Mouse (Mus musculus) ovary, postnatal 10 days (tissue): ENCODE measurements around the gene Ptpn23.
"Not testable (repeated sequence)": the region's sequence is repeated elsewhere in the genome, so short reads cannot be mapped to it uniquely, and the experiment has no call there.

Experiments
- DNase-seq: peaks from one replicate; pipeline ENCODE4 v3.0.0; 2022; ENCODE audit warnings: low spot score

Gene Ptpn23

GRCm38 (mm10) chr9:110381292-110381691 is 26.7 kb downstream of the Ptpn23 start:
- DNase-seq, result no peak

- no peak for DNase-seq
Measured at GRCm38 (mm10) chr9:110380662-110381061, 27.4 kb downstream of the Ptpn23 start.

DNA sequence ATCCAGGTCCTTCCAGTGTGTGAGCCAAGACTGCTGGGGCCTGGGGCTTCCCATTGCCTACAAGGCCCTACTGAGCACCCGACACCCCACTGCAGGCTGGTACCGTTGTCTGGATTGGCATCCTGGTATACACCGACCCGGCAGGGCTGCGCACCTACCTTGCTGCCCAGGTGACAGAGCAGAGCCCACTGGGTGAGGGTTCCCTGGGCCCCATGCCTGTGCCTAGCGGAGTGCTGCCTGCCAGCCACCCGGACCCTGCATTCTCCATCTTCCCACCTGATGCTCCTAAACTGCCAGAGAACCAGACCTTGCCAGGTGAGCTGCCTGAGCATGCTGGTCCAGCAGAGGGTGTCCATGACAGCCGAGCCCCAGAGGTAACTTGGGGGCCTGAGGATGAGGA is 28.7 kb downstream of the Ptpn23 start:
- no peak for DNase-seq

- DNase-seq, result not testable (repeated sequence)
Measured at GRCm38 (mm10) chr9:110377655-110378054, 30.4 kb downstream of the Ptpn23 start.

DNA sequence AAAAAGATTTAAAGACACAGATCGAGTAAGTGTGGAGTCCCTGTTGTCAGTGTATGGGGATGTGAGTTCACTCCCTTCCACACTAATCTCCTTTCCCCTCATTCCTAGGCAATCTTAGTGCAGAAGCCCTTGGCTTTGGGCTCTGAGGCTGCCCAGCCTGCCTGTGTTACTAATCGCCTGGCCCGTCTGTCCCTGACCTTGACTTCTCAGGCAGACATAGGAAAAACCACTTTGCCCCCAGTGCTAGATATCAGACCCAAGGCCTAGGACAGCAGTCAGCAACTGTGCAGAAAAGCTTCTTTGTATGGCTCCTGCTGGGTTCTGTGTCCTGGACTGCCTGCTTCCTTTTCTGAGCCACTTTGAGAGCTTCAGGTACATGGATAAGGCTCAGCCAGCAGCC is 32.3 kb downstream of the Ptpn23 start:
- DNase-seq, result no peak

DNA sequence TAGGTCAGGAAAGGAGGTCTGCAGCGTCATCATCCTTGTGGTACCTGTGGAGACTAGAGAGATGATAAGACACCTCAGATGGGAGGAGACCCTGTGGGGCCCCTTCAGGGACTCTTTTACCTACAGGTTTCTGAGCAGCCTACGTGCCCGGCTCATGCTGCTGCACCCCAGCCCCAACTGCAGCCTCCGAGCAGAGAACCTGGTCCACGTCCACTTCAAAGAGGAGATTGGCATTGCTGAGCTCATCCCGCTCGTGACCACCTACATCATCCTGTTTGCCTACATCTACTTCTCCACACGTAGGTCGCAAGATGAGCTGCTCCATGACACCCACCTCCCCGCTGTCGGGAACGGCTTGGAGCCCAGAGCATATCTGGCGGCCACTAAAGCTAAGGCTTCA is 34.1 kb downstream of the Ptpn23 start:
- DNase-seq, result no peak

GRCm38 (mm10) chr9:110369860-110370259 is 38.2 kb downstream of the Ptpn23 start:
- DNase-seq, result no peak

GRCm38 (mm10) chr9:110366746-110367145 is 41.3 kb downstream of the Ptpn23 start:
- no peak for DNase-seq

DNA sequence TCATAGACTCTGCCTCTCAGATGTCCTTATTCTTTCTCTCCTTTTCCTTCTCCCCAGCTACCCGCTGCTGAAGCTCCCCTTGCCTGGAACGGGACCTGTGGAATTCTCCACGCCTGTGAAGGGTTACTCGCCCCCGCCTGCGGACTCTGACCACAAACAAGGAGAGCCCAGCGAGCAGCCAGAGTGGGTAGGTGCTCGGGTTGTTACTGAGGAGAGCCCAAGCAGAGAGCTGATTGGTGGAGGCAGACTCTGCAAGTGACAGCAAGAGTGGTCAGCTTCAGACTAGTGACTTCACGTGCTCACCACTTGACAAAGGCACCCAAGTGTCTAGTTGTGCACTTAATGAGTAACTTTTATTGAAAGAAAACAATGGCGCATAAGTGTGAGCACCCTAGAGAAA is 45.7 kb downstream of the Ptpn23 start:
- no peak for DNase-seq

- DNase-seq, result no peak
Measured at GRCm38 (mm10) chr9:110361299-110361698, 46.7 kb downstream of the Ptpn23 start.

- no peak for DNase-seq
Measured at GRCm38 (mm10) chr9:110358341-110358740, 49.7 kb downstream of the Ptpn23 start.

DNA sequence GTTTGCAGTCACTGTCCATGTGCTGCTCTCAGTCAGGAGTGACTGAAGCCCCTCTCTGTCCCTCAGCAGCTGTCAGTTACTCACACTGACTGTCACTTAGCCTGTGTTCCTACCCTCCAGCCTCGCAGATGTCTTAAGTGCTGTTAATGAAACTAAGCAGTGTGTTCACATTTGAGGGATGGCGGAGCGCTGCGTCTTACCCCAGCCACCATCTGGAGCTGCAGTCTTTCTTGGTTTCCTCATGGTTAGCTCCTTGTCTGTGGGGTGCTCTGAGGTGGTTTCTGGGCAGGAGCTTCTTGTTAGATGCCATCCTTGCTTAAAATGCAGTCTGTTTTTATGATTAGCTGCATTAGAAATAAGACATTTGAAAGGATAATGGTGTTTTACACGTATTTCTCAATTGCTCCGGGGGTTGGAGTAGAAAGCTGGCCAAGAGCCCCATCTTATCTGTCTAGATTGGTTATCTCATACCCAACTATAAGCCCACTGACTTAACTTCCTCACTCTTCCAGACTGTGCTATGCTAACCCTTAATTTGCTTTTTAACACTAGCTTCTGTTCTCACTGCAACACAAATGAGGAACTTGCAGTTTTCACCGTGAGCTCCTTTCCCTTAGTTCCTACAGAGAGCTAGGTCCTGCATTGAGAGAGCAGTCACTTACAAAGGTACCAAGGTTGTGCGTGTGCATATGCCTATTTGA is 55.9 kb downstream of the Ptpn23 start:
- DNase-seq, result no peak

- DNase-seq, result no peak
Measured at GRCm38 (mm10) chr9:110351350-110351749, 56.7 kb downstream of the Ptpn23 start.

DNA sequence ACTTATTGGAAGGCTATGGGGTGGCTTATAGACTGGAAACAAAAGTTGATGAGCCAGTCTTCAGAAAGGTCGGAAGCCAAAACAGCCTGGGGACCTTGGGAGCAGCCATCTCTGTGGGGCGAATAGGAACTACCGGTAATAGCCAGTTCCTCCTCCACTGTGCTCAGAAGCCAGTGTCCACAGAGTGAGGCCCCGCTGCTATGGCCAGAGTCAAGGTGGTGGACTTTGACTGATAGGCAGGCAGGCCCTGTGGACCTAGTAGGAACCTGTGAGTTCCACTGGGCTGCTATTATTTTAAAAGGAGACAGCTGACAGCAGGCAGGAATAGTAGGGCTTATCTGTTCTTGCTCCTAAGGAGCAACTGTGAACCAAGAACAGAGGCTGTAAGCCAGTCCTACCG is 57.4 kb downstream of the Ptpn23 start:
- no peak for DNase-seq

- no peak for DNase-seq
Measured at GRCm38 (mm10) chr9:110350188-110350587, 57.8 kb downstream of the Ptpn23 start.

DNA sequence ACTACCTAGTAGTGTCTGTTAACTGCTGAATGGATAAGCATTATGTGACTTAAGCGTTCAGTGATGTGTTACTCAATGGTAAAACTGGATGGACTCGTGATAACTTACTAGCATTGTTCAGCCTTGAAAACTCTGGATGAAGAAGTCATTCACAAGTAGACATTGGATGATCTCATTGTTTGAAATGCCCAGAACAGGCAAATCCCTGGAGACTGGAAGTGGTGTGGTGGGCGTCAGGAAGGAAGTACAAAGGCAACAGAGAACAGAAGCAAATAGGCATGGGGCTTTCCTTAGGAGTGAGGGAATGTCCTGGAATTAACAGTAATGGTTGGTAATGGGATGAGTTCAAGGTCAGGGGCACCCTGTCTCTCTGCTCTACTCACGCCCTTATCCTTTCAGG is 59.1 kb downstream of the Ptpn23 start:
- DNase-seq, result no peak

DNA sequence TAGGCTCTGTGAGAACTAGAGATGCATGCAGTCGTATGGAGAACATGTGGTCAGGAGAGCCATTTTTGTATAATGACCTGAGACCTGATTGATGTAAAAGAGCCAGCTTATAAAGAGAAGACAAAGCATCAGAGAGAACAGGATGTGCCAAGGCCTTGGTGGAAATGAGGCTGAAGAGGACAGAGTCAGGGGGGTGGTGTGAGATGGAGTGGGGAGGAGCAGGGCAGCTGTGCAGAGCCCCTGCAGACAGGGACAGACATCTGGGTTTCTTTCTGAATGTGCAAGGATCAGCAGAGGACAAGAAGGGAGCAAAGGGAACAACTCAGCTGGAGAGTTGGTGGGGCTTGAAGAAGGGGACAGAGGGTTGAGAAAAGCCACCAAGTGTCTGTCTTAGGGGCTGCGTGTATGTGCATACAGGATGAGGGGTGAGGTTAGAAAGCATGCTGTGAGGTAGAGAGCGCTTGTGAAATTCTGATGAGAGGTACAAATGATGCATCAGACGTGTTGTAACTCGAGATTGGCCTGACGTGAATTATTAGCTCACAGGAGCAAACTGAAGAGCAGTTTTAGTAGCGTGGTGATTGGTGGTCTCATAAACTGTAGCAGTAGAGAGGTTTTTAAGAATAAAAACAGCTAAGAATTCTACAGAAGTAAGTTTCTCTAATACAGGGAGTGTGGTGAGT is 62.8 kb downstream of the Ptpn23 start:
- no peak for DNase-seq

GRCm38 (mm10) chr9:110343805-110344204 is 64.2 kb downstream of the Ptpn23 start:
- no peak for DNase-seq

DNA sequence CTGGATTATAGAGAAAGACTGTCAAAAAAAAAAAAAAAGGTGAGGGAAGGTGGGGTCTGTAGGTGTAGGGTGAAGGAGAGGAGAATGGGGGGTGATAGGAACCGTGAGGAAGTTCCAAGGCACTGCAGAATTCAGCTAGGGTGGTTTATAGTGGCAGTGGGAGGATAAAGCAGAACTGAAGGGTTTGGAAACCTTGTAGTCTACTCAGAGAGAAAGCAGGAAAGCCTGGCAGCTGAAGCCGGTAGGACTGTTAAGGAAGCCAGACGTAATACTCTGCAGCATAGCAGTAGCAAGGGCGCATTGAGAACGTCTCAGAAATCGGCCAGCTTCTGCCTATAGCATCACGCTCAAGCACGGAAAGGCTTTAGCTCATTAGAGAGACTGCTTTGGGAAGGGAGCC is 66.0 kb downstream of the Ptpn23 start:
- DNase-seq, result no peak

DNA sequence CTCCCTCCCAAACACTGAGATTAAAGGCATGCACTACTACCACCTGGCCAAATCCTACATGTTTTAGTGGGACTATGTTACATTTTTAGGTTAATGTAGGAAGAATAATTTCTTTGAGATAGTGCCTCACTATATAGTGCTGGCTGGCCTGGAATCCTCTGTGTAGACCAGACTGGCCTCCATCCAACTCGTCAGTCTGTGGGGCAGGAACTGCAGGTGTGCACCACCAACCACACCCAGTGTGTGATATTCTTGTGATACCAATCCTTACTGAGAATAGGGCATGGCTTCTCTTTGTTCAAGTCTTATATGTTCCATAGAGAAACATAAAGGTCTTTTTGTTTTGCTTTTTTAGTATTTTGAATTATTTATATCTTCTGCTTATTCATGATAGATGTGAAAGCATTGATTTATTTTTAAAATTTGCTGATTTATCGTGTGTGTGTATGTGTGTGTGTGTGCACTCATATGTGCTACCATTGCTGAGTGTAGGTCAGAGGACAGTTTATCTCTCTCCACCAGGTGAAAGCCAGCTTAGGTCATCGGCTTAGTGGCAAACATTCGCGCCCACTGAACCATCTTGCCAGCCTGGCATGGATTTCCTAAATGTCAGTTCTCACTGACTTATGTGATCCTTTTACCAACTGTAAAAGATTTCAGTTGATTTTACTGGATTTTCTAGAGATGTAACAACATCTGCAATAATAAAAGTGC is 67.8 kb downstream of the Ptpn23 start:
- no peak for DNase-seq
